Mouse (Mus musculus) ES-E14 (cell line): Measurements from ENCODE around the gene Prrg3.

Experiments used
- CHD2 ChIP-seq: IDR thresholded peaks from 2 replicates; pipeline ENCODE4 v1.6.1; 2014; ENCODE audit warnings: mild to moderate bottlenecking, low read depth, low read length, inconsistent platforms
- HCFC1 ChIP-seq: IDR thresholded peaks from 2 replicates; pipeline ENCODE4 v1.6.1; 2012; ENCODE audit warnings: low read length, inconsistent platforms, borderline replicate concordance; ENCODE audit not compliant: insufficient read depth
- ZNF384 ChIP-seq: IDR thresholded peaks from 2 replicates; pipeline ENCODE4 v1.6.1; 2012; ENCODE audit warnings: low read depth, low read length, inconsistent platforms

DNA sequence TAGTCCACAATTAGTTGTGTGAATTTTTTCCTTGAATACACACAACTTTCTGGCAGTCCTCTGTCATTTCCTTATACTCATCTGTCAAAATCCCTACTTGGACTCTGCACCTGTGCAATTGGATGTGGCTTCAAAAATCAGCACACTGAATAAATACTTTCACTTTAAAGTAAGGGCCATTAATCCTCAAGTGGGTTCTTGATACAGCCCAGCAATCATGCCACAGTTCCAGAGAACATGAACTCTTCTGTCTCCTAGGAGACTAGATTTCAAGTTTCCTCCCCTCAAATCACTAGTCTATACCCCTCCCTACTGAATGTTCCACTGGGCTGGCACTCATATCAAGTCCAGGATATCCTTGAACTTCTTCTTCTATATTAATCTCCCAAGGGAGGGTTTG, 4.1 kb upstream of the Prrg3 start:
- TF ChIP-seq HCFC1 (no peak), CHD2 (no peak), ZNF384 (no peak)
